Mouse (Mus musculus): ENCODE results near the gene Pex5.

GRCm38 (mm10) chr6:124360549-124360948 lies 54.3 kb downstream of the Pex5 start:
- no peak for TF ChIP-seq CTCF (IDR thresholded peaks at IDR 0.05; ENCODE audit: extremely low read depth, insufficient read depth, insufficient read length, insufficient replicate concordance)
- TF ChIP-seq POLR2A (IDR thresholded peaks at IDR 0.05; ENCODE audit: low read depth, low read length): no peak

Data from spleen, adult 2 months (tissue).